Mouse (Mus musculus) liver, postnatal 0 days (tissue): ENCODE measurements around the gene Vmn1r10. TPM values are rescaled to one million over a fixed set of nuclear protein-coding genes. Genes with fewer than 3 reads are reported as not detected.

Experiments used
- ATAC-seq: fragments of 200-750 bp; cut with Nextera tagmentation; 2 replicates; pipeline ENCODE4 v1.8.0; 2017; ENCODE audit warnings: mild to moderate bottlenecking, moderate library complexity
- DNase-seq: peaks from one replicate; pipeline ENCODE4 v3.0.0-alpha.2; 2016
- H3K27ac ChIP-seq: fragments of 300-500 bp; sonication (generic); 2 replicates; pipeline ENCODE4 v1.5.1; 2014; ENCODE audit warnings: antibody characterized with exemption, moderate library complexity, mild to moderate bottlenecking, low read depth
- H3K27me3 ChIP-seq: fragments of 300-500 bp; sonication (generic); 2 replicates; pipeline ENCODE4 v1.6.1; 2014; ENCODE audit warnings: low read length, control low read depth, mixed read lengths; ENCODE audit not compliant: insufficient read depth
- H3K36me3 ChIP-seq: fragments of 300-500 bp; sonication (generic); replicated peaks from 2 replicates; pipeline ENCODE4 v1.6.1; 2014; ENCODE audit warnings: mild to moderate bottlenecking, control low read depth, low read length, moderate library complexity, mixed read lengths; ENCODE audit not compliant: insufficient read depth
- H3K4me1 ChIP-seq: fragments of 300-500 bp; sonication (generic); 2 replicates; pipeline ENCODE4 v1.6.1; 2014; ENCODE audit warnings: antibody characterized with exemption, mild to moderate bottlenecking, control low read depth; ENCODE audit not compliant: insufficient read depth
- H3K4me2 ChIP-seq: fragments of 300-500 bp; sonication (generic); 2 replicates; pipeline ENCODE4 v1.6.1; 2014; ENCODE audit warnings: low read depth, mild to moderate bottlenecking, low read length, moderate library complexity, mixed read lengths
- H3K4me3 ChIP-seq: fragments of 300-500 bp; sonication (generic); 2 replicates; pipeline ENCODE4 v1.5.1; 2014; ENCODE audit warnings: low read depth, low read length
- H3K9ac ChIP-seq: fragments of 300-500 bp; sonication (generic); replicated peaks from 2 replicates; pipeline ENCODE4 v1.6.1; 2014; ENCODE audit warnings: mild to moderate bottlenecking, moderate library complexity
- H3K9me3 ChIP-seq: fragments of 300-500 bp; sonication (generic); 2 replicates; pipeline ENCODE4 v1.6.1; 2016; ENCODE audit warnings: mild to moderate bottlenecking, control low read depth, low read length, mixed read lengths
- CTCF ChIP-seq: sonication (generic); IDR thresholded peaks from 2 replicates; pipeline ENCODE4 v1.5.1; 2016; ENCODE audit warnings: antibody characterized with exemption, low read depth
- EP300 ChIP-seq: IDR thresholded peaks from 2 replicates; pipeline ENCODE4 v1.6.1; 2016; ENCODE audit warnings: antibody characterized with exemption, low read depth, mild to moderate bottlenecking
- WGBS: fragments of 180-500 bp; shearing (Covaris S2); extraction: QIAGEN DNeasy Blood & Tissue Kit; methylation state at CpG from one replicate; pipeline ENCODE4 v1.1.7; 2014; ENCODE audit not compliant: insufficient replicate concordance; 5-methylcytosine and 5-hydroxymethylcytosine counted together
- polyA plus RNA-seq: library from polyadenylated mRNA; unstranded; fragments of >200 nt; fragmentation: Nextera tagmentation; extraction: Ambion mirVana; gene quantifications from 2 replicates; pipeline ENCODE4 v1.2.1, GENCODE M21; 2015

The Vmn1r10 gene
- not detected in 2 replicates for polyA plus RNA-seq

DNA sequence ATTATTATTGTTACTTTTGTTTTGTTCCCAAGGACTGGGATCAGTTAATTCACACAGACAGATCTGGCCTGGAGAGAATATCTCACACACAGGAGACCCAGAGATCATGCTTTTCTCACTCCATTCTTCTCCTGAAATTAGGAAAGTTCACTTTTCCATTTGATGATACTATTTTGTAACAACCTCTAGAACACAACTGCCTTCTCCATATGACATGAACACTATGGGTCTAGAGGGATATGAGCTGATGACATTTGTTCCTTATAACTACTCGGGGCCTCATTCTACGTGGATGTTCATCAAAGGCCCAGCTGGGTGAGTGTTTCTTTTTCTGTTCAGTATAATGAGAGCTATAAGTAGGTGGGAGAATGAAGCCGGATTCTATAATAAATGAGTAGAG, at the start of gene Vmn1r10:
Vmn1r10 (plus strand) TSS at position 301 of the 400 bp plus-strand sequence.
- TF ChIP-seq CTCF, result no peak
- no peak for TF ChIP-seq EP300
- no peak within 1 kb of the TSS for H3K9ac ChIP-seq
- WGBS, result 66% methylated on average over 3 of the region's 3 CpGs

DNA sequence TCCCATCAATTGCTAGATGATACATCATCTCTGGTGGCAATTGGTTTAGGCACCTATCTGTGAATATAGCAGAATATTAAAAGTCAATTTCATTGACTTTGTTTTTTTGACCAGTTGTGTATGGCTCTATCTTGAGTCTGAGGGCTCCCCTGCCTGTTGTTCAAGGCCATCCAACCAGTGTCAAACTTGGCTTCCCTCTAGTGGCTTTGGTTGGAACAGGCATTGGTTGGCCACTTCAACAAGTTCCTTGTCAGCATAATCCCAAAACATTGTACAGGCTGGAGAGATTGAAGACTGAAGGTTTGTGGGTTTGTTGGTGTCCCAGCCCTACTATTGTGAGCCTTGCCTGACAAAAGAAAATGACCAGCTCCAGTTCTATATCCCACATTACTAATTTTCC, 45.5 kb upstream of the Vmn1r10 start:
- H3K4me2 ChIP-seq, result no peak overlapping the region
- H3K9me3 ChIP-seq, result no peaks in the 10 kb centered on the region
- ATAC-seq, result no peak
- no peak overlapping the region for H3K27ac ChIP-seq
- no peaks in the 10 kb centered on the region for H3K4me1 ChIP-seq
- no peak overlapping the region for H3K9ac ChIP-seq
- H3K4me3 ChIP-seq, result no peak overlapping the region
- no peaks in the 10 kb centered on the region for H3K36me3 ChIP-seq
- TF ChIP-seq EP300, result no peak
- peak; percentile 31 for TF ChIP-seq CTCF
- DNase-seq, result no peak
- no peaks in the 10 kb centered on the region for H3K27me3 ChIP-seq

More for the DNA sequence above, at the start of gene Vmn1r10:
- Histone ChIP-seq H3K27me3 (no peaks in the 10 kb centered on the region), H3K27ac (no peak within 1 kb of the TSS), H3K4me1 (no peaks in the 10 kb centered on the region), H3K9me3 (no peaks in the 10 kb centered on the region), H3K4me3 (no peak within 1 kb of the TSS), H3K36me3 (no peaks in the 10 kb centered on the region), H3K4me2 (no peak within 1 kb of the TSS)
- DNase-seq (no peak), ATAC-seq (no peak)

DNA sequence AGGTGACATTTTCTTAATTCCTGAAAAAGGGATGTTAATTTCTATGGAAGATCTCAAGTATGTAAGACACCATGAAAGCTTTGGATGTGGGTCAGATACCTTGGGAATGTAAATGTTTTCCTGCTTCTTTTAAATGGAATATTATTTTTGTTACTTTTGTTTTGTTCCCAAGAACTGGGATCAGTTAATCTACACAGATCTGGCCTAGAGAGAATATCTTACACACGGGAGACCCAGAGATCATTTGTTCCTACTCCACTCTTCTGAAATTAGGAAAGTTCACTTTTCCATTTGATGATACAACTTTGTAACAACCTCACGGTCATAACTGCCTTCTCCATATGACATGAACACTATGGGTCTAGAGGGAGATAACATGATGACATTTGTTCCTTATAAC, 42.8 kb upstream of the Vmn1r10 start, which contains the start of gene Vmn1r9:
Vmn1r9 (plus strand) TSS at position 301 of the 400 bp plus-strand sequence.
- no peaks in the 10 kb centered on the region for H3K27me3 ChIP-seq
- TF ChIP-seq CTCF (no peak), EP300 (no peak)
- H3K4me1 ChIP-seq, result no peaks in the 10 kb centered on the region
- ATAC-seq (no peak), DNase-seq (no peak)
- no peak within 1 kb of the TSS for H3K4me2 ChIP-seq
- H3K27ac ChIP-seq, result no peak within 1 kb of the TSS
- H3K4me3 ChIP-seq, result no peak within 1 kb of the TSS
- H3K9me3 ChIP-seq, result no peaks in the 10 kb centered on the region
- 69% methylated on average over 2 of the region's 2 CpGs for WGBS
- no peaks in the 10 kb centered on the region for H3K36me3 ChIP-seq
- H3K9ac ChIP-seq, result no peak within 1 kb of the TSS

DNA sequence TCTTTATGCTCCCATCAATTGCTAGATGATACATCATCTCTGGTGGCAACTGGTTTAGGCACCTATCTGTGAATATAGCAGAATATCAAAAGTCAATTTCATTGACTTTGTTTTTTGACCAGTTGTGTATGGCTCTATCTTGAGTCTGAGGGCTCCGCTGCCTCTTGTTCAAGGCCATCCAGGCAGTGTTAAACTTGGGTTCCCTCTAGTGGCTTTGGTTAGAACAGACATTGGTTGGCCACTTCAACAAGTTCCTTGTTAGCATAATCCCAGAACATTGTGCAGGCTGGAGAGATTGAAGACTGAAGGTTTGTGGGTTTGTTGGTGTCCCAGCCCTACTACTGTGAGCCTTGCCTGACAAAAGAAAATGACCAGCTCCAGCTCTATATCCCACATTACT, 2.9 kb upstream of the Vmn1r10 start:
- no peak for ATAC-seq
- no peak overlapping the region for H3K27ac ChIP-seq
- H3K4me2 ChIP-seq, result no peak overlapping the region
- H3K36me3 ChIP-seq, result no peaks in the 10 kb centered on the region
- TF ChIP-seq CTCF (peak; percentile 40), EP300 (no peak)
- DNase-seq, result no peak
- H3K9ac ChIP-seq, result no peak overlapping the region
- H3K4me3 ChIP-seq, result no peak overlapping the region
- WGBS, result 70% methylated on average over 1 of the region's 1 CpGs
- no peaks in the 10 kb centered on the region for H3K27me3 ChIP-seq
- no peaks in the 10 kb centered on the region for H3K9me3 ChIP-seq
- no peaks in the 10 kb centered on the region for H3K4me1 ChIP-seq

DNA sequence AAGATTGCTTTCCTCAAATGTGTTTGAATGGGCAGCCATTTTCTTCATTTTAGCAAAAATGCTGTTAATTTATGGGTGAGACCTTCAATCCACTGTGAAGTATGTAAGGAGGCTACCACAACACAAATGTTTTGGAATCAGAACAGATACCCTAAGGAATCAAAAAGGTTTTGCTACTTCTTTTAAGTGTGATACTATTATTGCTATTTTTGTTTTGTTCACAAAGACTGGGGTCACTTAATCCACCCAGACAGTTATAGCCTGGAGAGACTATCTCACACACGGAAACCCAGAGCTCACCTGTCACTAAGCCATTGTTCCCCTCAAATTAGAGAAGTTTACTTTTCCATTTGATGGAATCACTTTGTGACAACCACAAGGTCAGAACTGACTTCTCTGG, 23.9 kb downstream of the Vmn1r10 start, which contains the start of gene Vmn1r11:
Vmn1r11 (plus strand) TSS at position 301 of the 400 bp plus-strand sequence.
- H3K36me3 ChIP-seq, result no peaks in the 10 kb centered on the region
- TF ChIP-seq CTCF (no peak), EP300 (no peak)
- no peaks in the 10 kb centered on the region for H3K9me3 ChIP-seq
- ATAC-seq (no peak), DNase-seq (no peak)
- no peak within 1 kb of the TSS for H3K27ac ChIP-seq
- H3K9ac ChIP-seq, result no peak within 1 kb of the TSS
- no peaks in the 10 kb centered on the region for H3K27me3 ChIP-seq
- no peak within 1 kb of the TSS for H3K4me3 ChIP-seq
- H3K4me1 ChIP-seq, result no peaks in the 10 kb centered on the region
- no peak within 1 kb of the TSS for H3K4me2 ChIP-seq
- 62% methylated on average over 1 of the region's 1 CpGs for WGBS

DNA sequence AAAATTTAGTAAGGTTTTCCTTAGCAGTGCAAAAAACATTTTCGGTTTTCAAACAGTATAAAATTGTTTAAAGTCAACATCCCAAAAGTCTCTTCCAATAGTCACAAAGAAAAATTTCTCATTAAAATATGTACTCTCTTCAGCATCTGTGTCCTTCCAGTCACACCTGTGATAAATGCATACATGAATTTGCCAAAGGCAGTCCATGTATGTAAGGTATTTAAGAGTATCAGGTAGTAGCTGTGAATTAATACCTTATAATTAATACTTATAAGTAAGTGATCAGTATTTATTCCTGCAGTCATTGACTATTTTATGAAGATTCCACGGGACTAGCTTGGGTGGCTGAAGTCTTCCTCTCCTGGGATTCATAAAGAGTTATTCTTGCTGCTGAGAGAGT, 47.4 kb downstream of the Vmn1r10 start, which contains the start of gene Vmn1r12:
Vmn1r12 (plus strand) TSS at position 301 of the 400 bp plus-strand sequence.
- H3K27ac ChIP-seq, result no peak within 1 kb of the TSS
- no peak for ATAC-seq
- TF ChIP-seq CTCF (no peak), EP300 (no peak)
- no peaks in the 10 kb centered on the region for H3K4me1 ChIP-seq
- no peak within 1 kb of the TSS for H3K4me3 ChIP-seq
- DNase-seq, result no peak
- H3K36me3 ChIP-seq, result no peaks in the 10 kb centered on the region
- no peak within 1 kb of the TSS for H3K9ac ChIP-seq
- no peaks in the 10 kb centered on the region for H3K9me3 ChIP-seq
- H3K4me2 ChIP-seq, result no peak within 1 kb of the TSS
- H3K27me3 ChIP-seq, result no peaks in the 10 kb centered on the region
- WGBS, result 67% methylated on average over 2 of the region's 2 CpGs

Other genes starting within 250 kb of the Vmn1r10 start
- 113 and 127 TPM in 2 replicates for gene Nt5c3, start 185.5 kb upstream of the Vmn1r10 start, polyA plus RNA-seq
- gene Vmn1r4, start 185.4 kb upstream of the Vmn1r10 start, polyA plus RNA-seq, result 0.25 and 0.26 TPM in 2 replicates
- gene Vmn1r5, start 139.2 kb upstream of the Vmn1r10 start, polyA plus RNA-seq, result not detected in 2 replicates
- not detected in 2 replicates for gene Vmn1r6, start 112.2 kb upstream of the Vmn1r10 start, polyA plus RNA-seq
- not detected in 2 replicates for gene Vmn1r7, start 84.1 kb upstream of the Vmn1r10 start, polyA plus RNA-seq
- gene Vmn1r8, start 77.2 kb upstream of the Vmn1r10 start, polyA plus RNA-seq, result not detected in 2 replicates
- not detected in 2 replicates for gene Vmn1r9, start 42.7 kb upstream of the Vmn1r10 start, polyA plus RNA-seq
- not detected in 2 replicates for gene Vmn1r11, start 24.0 kb downstream of the Vmn1r10 start, polyA plus RNA-seq
- not detected in 2 replicates for gene Vmn1r12, start 47.5 kb downstream of the Vmn1r10 start, polyA plus RNA-seq
- gene Vmn1r13, start 93.8 kb downstream of the Vmn1r10 start, polyA plus RNA-seq, result not detected in 2 replicates
- gene Vmn1r14, start 122.2 kb downstream of the Vmn1r10 start, polyA plus RNA-seq, result not detected in 2 replicates
- not detected in 2 replicates for gene Vmn1r15, start 148.5 kb downstream of the Vmn1r10 start, polyA plus RNA-seq
- gene Vmn1r16, start 220.0 kb downstream of the Vmn1r10 start, polyA plus RNA-seq, result not detected in 2 replicates